Mouse (Mus musculus) c-Kit-positive CD71-positive TER-119-positive erythroid progenitor cells, embryonic 14.5 days (primary cell): Measurements from ENCODE around the gene Aktip.

Experiments used
- DNase-seq: peaks from one replicate; pipeline ENCODE4 v3.0.0-alpha.2; 2013; ENCODE audit warnings: low spot score

The Aktip gene

DNA sequence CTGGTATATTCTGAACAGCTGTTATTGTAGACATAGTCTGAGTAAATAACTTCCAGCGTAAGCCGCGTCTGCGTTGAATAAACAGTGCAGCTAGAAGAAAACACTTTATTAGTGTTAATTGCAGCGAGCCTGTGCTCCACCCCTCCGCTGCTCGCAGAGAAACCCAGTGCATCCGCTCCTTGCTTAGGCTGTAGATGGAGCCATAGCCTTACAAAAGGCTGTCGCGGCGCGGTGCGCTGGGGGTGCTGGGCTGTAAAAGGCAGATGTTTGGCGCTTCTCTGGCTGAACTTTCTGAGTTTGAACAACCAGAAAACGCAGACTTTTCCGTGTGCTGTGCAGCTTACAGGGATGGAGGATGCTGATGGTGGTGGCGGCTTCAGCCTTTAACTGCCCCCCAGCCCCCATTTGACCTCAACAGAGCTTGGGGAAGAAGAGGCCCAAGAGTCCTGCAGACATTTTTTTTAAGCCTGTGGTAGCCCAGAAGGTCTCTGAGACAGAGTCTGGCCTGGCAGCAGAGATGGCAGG is 8.9 kb downstream of the Aktip start:
- DNase-seq = no peak

DNA sequence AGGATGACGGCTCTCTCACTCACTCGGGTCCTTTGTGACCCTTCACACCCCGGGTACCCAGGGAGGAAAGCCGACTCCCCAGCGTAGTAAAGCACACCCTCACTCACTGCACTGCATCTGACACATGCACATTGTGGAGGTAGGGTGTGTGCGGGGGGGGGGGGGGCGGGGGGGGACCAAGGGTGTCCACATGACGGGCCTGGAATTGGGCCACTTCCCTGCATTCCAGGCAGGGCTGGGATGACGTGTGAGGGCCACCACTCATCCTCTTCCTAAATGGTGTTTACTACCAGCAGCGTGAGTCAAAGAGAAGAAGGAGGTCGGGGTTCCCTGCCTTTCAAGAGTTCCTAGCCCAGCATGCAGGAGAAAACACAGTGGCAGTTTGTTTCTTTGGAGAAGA is 11.6 kb downstream of the Aktip start:
- no peak for DNase-seq

DNA sequence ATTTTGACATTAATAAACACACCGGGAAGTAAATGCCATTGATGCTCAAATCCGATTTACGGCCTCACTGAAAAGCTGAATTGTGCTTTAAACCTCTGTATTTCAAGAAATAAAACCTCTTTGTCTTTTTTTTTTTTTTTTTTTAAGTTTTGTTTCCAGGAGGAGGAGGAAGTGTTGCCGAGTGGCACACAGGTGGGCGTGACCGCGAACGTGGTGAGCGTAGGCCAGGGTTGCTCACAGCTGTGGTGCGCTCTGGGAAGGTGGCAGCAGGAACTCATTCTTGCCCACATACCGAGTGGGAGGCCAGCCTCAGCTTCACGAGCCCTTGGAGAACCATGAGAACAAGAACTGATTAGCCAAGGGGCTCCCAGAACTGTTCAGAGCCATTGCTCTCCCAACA is 13.4 kb downstream of the Aktip start:
- no peak for DNase-seq

DNA sequence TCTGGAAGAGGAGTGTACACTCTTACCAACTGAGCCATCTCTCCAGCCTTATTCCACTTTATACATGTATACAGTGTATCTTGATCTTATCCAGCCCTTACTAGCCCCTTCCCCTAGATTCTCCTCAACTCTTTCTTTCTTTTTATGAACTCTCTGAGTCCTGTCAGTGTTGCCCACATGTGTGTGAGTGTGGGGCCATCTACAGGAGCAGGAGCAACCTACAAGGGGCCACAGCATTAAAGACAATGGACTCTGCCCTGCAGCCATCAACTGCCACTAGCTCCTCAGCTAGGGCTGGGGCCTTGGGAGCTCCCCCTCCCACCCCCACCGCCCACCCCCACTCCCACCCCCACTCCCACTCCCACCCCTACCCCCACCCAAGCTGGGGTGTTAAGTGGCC is 22.1 kb downstream of the Aktip start:
- DNase-seq = no peak

DNA sequence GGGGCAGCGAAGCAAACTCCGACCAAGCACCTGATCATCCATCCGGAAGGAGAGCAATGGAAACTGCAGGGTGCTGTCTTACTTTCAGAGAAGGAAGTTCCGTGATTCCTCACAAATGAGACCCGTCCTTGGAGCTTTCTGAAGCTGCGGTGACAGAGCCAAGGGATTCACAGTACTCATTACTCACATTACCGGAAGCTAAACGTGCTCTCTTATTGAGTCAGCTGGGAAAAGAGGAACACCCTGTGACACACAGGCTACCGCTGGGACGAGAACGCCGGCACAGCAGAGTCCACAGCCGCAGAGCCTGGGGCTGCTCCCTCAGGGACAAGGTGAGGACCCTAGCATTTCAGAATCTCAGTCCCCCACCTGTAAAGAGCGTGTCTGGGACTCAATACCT is 23.6 kb downstream of the Aktip start:
- DNase-seq = no peak

DNA sequence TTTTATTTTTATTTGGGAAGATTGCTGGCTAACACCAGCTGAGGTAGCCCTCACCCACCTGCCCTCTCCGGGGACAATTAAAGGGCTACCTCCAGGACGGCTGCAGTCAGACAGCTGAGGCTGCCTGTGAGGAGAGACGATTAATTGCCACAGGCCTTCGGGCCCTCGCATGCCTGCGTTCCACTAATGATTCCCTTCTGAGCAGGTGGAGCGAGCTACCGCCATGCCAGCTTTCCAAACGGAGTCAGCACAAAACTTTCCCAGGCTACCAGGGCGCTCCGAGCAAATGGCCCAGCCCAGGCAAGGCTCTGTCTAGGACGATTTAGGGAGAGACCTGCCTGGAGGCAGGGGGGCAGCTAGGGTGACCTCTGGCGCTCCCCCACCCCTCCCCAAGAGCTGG is 28.2 kb downstream of the Aktip start:
- no peak for DNase-seq

DNA sequence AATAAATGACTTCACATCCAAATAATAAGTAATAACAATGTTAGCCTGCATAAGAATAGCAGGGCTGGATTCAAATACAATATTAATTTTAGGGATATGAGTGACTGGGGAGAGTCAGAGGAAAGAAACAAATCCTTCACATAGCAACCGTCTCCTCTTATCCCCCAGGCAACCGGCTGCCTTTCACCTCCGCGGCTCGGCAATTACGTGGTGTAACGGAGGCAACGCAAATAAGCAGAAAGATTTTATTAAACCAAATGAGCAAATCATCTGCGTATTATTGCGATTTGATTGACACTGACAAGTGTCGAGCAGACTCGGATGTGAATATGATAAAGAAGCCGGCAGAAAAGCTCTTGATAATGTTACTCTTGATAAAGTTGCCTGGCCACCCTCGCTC is 28.9 kb downstream of the Aktip start:
- DNase-seq = no peak

DNA sequence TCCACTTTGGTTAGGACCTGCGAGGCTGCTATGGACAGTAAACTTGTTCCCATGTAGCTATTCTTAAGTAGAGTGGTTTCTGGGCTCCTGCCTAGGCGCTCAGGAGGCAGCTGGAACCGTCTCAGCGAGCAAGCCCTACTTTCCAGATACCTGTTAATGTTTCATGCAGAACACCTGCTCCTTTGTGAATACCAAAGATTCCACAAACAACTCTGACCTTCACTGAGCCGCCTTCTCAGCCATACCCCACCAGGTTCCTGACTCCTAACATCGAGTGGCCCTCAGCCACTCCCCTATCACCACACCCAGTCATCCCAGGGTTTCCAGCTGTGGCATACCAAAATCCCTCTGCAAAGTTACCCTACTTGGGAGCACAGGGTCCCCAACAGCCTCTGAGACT is 29.6 kb downstream of the Aktip start:
- no peak for DNase-seq

DNA sequence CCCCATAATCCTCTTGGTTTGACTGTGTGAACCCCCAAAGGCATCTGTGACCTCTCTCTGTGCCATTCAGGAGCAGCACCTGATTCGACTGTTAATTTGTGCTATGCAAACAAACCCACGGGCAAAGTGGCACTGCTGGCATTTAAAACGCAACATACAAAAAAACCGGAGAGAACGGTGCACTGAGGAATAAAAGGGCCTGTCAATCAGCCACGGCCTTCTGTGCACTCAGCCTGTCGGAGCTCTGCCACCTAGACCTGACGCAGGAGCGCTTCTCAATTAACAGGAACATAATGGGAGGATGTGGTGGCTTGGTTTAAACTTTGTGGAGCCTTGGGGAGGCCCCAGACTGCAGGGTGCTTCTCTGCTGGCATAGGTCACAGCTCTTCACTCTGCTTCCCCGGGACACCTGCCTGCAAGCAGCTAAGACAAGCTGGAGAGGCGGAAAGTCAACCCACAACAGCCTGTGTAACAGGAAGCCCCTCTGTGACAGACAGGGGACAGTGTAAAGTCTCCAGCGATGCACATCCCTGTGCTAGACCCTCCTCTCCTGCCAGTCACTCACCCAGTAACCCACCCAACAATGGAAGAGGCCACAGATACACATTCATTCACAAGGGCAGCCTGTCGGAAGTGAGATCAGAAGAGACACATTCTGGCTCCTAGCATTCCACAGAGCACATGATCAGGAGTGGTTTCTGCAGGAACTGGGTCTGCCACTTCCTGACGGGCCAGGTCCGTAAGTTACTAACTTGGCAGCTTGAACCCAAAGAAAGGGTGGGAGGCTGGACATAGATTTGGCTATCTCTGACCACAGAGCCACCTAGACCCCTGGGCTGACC is 39.6 kb downstream of the Aktip start:
- DNase-seq = no peak

DNA sequence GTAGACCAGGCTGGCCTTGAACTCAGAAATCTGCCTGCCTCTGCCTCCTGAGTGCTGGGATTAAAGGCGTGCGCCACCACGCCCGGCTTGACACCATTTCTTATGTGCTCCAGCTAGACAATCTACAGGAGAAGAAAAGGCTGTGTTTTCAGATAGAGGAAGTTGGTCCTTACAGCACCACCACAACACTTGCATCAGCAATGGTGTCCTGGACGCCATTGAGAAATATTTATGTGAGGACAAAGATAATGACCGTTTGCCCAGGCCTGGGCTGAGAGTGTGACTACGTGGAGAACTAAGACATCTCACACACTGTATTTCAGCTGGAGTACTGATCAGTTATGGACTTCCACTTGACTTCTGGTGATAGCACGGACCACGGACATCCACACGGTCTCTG is 41.2 kb downstream of the Aktip start:
- DNase-seq = no peak

DNA sequence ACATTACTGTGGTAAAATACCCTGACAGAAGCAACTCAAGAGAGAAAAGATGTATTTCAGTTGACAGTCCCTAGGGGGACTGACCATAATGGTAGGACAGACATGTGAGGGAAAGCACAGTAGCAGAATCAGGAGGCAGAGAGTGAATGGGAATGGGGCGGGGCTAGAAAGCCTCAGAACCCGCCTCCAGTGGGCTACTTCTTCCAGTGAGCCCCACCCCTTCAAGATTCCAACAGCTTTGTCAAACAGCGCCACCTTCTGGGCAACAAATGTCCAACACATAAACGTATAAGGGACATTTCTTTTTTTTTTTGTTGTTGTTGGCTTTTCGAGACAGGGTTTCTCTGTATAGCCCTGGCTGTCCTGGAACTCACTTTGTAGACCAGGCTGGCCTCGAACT is 45.2 kb downstream of the Aktip start:
- DNase-seq = peak; percentile 48

DNA sequence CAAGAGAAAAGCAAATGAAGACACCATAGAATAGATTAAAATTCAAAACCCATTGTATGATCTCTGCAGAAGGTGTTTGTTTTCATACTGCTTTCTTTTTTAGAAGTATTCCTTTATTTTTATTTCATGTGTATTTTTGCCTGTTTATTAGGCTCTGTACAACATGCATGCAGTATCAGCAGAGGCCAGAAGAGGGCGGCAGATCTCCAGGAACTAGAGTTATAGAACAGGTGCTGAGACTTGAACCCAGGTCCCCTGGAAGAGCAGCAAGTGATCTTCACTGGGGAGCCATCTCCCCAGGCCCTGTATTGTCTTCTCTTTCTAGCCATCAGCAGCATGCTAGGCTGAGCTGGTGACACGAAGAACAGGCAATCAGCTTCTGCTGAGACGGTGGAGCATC is 45.9 kb downstream of the Aktip start:
- DNase-seq = no peak

DNA sequence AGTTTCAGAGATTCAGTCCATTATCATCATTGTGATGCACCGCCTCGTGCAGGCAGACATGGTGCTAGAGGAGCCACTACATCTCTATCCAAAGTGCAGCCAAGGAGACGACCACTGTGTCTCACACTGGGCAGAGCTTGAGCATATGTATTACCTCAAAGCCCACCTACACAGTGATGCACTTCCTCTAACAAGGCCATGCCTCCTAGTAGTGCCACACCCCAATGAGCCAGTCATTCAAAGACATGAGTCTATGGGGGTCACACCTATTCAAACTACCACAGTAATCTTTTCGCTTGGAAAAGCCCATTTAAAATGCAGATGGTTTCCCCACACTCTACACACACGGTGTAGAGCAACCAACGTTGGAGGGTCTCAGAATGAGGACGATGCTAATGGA is 48.2 kb downstream of the Aktip start:
- DNase-seq = no peak

DNA sequence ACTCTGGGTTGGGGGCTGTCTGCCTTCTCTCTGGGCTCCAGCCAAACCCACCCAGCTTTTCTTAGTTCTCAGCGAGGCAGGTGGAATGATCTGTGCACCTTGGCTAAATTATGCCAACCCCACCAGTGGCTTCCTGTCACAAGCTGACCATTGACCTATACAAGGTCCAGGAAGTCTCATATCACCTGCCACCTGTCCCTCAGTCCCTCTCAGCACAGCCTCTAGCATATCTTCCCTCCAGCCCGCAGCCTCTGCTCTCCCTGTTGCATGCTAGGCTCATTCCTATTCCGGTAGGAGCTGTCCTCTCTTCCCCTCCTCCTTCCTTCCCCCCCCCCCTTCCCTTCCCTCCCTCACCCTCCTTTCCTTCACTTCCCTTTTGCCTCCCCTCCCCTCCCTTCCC is 50.5 kb downstream of the Aktip start:
- DNase-seq = no peak

DNA sequence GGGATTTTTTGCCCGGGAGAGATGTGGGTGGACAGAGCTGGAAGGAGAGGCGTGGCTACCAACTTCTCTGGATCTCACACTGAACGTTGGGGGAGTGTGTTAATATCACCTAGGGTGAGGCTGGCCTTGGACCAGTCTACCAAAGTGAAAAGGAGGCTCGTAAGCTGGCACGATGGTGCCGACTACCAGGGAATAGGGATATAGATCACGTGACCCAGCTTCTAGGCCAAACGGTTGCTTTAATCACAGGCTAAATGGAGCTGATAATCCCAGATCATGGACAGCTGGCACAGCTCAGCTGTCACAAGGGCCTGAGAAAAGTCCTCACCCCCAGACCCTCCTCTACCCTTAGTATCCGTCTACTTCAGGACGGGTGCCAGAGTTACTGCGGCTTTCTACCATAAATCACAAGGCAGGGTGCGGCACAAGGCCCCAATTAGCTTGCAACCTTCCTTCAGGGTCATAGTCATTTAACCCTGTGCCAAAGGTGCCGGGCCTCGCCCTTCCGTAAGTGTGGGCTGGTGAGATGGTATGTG is 51.1 kb downstream of the Aktip start:
- DNase-seq = no peak

DNA sequence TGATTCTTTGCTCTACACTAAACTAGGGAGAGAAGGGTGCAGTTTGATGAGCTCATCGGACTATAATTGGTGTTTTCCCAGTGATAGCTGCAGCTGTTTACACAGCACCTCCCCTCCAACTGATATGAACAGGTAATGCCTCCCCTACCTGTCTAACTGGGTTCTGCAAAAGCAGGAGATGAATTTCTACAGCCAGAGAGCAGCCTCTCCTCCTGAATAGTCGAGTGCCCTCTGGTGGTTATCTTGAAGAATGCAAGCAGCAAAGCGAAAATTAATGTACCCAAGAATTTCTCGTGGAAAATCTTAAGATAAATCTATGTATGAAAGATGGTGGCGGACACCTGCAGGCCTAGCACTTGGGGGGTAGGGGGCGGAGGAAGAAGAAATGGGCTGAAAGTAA is 52.1 kb downstream of the Aktip start:
- DNase-seq = peak; percentile 30

DNA sequence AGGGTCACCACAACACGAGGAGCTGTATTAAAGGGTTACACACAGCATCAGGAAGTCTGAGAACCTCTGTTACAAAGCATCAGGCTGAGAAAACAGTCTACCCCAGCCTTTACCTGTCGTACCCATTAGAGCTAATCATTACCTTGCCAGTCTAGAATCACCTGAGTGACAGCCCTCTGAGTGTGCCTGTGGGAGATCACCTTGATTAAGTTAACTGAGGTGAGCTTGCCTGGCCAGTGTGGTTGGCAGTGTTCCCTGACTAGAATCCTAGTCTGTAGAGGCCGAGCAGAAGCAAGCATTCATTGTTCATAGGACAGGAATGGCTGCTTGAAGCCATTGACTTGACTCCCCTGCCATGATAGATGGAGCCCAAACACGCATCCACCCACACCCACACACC is 58.9 kb downstream of the Aktip start:
- DNase-seq = no peak

DNA sequence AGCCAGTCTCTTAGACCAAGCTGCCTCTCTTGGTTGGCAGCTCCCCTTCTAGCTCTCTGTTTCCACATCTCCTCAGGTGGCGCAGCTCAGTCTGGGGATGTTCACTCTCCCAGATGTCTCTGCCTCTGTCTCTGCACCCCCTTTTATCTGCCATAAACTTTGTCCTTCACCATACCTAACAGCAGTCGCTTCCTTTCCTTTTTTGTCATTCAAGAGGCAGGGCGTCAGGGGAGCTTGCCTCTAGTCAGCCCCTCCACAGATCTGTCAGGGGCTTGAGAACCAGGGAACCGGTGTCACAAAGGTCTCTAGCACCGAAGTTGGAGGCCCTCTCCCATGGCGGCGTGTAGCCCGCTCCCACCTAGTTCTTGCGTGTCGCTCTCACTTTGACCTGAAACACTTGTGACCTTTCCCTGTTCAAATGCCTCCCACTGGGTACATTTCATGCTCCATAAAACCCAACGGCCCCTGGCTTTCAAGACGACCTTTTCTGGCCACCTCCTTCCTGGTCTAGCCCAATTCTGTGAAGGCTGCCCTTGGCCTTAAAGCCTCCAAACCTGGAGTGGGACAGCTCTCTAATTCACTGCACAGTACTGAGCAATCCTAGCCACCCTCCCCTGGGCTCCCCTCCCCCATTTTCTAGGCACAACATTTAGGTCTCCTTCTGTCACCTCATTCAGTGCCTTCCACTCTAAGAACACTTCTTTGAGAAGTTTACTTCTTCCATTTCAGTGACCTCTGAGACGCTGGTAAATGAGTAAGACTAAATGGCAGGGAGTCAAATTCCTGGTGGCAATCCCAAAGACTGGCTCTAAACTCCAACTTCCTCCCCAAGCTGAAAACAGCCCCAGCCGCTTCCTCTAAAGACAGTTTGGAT is 64.2 kb downstream of the Aktip start:
- DNase-seq = no peak

DNA sequence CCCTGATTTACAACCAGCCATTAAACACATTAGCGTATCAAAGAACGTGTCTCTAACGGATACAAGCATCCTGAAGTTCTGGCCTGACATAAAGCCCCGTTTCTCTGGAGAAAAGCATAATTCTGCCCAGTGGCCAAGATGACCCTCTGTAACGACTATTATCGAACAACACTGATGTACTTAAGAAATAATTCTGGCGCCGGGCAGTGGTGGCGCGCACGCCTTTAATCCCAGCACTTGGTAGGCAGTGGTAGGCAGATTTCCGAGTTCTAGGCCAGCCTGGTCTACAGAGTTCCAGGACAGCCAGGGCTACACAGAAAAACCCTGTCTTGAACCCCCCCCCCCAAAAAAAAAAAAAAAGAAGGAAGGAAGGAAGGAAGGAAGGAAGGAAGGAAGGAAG is 65.1 kb downstream of the Aktip start:
- no peak for DNase-seq

DNA sequence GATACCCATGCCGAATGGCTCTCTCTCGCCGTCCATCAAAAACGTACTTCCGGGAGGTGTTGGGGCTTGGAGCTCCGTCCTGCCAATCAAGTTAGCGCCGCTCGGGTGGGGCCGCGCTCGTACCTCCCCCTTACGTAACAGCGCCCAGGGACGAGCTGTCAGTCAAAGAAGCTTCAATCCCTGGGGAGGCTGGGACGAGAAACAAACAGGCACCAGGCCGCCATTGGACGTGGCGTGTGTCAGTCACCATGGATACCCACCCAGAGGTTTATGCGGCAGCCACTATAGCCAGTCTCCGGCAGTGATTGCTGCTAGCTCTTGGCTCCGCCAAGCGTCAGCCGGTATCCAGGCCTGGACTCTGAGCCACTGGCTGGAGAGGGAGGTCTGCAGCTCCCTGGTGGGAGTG is 65.7 kb downstream of the Aktip start:
- DNase-seq = peak; percentile 97

DNA sequence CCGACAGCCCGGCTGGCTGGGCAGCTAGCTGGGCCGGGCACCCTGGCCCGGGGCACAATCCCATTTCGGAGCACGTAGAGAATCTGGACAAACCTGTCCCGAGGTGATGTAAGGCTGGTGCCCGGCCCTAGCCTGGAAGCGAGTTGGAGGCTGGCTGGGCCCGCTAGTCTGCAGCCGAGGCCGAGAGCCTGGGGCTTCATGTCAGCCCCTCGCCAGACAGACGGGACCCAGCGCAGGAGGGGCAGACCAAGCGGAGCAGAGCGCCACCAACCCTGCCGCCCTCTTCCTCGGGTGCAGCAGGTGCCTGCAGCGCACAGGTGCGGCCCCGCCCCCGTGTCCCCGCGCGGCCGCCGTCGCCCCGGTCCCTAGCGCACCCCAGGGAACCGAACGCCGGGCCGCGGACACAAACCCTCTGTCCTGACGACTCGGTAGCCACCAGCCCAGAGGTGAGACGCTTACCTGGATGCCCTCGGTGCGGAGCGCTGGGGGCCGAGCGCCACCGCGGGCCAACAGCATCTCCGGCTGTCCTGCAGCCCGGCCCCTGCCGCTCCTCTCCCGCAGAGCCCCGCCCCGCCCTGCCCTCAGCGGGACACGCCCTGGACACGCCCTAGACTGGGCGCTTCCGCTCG is 66.2 kb downstream of the Aktip start:
- DNase-seq = no peak

DNA sequence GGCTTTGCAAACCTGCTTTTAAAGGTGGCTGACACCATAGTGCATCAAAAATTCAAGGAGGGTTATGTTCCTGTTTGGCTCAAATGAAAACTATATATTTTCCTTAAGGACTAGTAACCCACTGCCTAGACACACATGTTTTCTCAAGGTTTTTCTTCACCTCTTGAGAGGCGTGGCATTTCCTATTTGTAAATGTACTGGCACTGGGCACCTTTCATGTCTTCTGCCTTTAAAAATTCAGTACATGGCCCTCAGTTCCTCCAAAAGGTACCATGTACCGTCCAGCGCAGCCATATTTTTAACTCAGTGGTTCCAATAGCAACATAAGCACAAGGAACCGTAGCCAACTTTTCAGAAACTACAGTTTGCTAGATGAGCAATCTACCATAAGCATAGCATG is 67.0 kb downstream of the Aktip start:
- no peak for DNase-seq
